In genomic region chr4:98924906-98925178, GRCm38 (mm10) we compare ENCODE assay signal across 8 mouse cellular contexts. TPM values are rescaled to one million over a fixed set of nuclear protein-coding genes. Genes with fewer than 3 reads are reported as not detected.
DNase-seq lines count a peak whose midpoint lies in the region; ATAC-seq and TF ChIP-seq lines count a peak whose summit lies in the region.

No protein-coding gene starts in this region.

- no peaks in the 10 kb centered on the region for H3K9me3 ChIP-seq in liver, embryonic 11.5 days (ENCODE audit: control insufficient read depth, low read length)
- no peaks in the 10 kb centered on the region for H3K9me3 ChIP-seq in stomach, postnatal 0 days (ENCODE audit: control insufficient read depth, low read length)

- H3K4me1 ChIP-seq in cerebellum, adult 2 months (ENCODE audit: control insufficient read depth, insufficient read depth, low read length), result no peaks in the 10 kb centered on the region
- peaks cover 11% of the 10 kb centered on the region; the same call in 1 of the 2 replicates for H3K4me1 ChIP-seq in spleen, adult 2 months (ENCODE audit: control insufficient read depth, insufficient read depth, insufficient read length)
- H3K4me1 ChIP-seq in liver, embryonic 11.5 days (replicated peaks; ENCODE audit: control insufficient read depth, insufficient read depth, low read length), result peaks cover 10% of the 10 kb centered on the region
- H3K4me1 ChIP-seq in stomach, postnatal 0 days (replicated peaks; ENCODE audit: control insufficient read depth, insufficient read depth), result 0 out of 2 replicates have a peak, but pooled peaks cover 2% of the 10 kb centered on the region

- 0% methylated on average over 2 of the region's 2 CpGs for WGBS in cerebellum, adult 2 months
- WGBS in spleen, adult 2 months, result 0% methylated on average over 2 of the region's 2 CpGs
- WGBS in liver, embryonic 11.5 days, result 0% methylated on average over 2 of the region's 2 CpGs
- 0% methylated on average over 2 of the region's 2 CpGs for WGBS in stomach, postnatal 0 days

- H3K9ac ChIP-seq in liver, embryonic 11.5 days (ENCODE audit: low read depth, low read length), result peak overlapping the region; percentile 99
- H3K9ac ChIP-seq in stomach, postnatal 0 days (ENCODE audit: low read length), result peak overlapping the region; percentile 89

- ATAC-seq in liver, embryonic 11.5 days (replicated peaks; ENCODE audit: low FRiP score), result no peak
- ATAC-seq in stomach, postnatal 0 days (ENCODE audit: low FRiP score, low TSS enrichment), result no peak
- no peak for ATAC-seq in cerebellum, adult (ENCODE audit: insufficient number of reproducible peaks, low FRiP score, low TSS enrichment)

- H3K27ac ChIP-seq in cerebellum, adult 2 months (ENCODE audit: insufficient read depth, low read length), result no peak overlapping the region
- no peak overlapping the region for H3K27ac ChIP-seq in spleen, adult 2 months (ENCODE audit: insufficient read depth, low read length)
- H3K27ac ChIP-seq in liver, embryonic 11.5 days (ENCODE audit: low read depth, low read length), result peak overlapping the region; percentile 100; the same call in 1 of the 2 replicates
- H3K27ac ChIP-seq in stomach, postnatal 0 days (replicated peaks), result no peak overlapping the region; the same call in 1 of the 2 replicates

- no peak for TF ChIP-seq CTCF in cerebellum, adult 2 months (IDR thresholded peaks at IDR 0.05; ENCODE audit: borderline replicate concordance, insufficient read depth, low read depth, low read length)
- TF ChIP-seq CTCF in spleen, adult 2 months (IDR thresholded peaks at IDR 0.05; ENCODE audit: extremely low read depth, insufficient read depth, insufficient read length, insufficient replicate concordance), result no peak
- TF ChIP-seq CTCF in stomach, postnatal 0 days (IDR thresholded peaks at IDR 0.05; ENCODE audit: low read depth), result no peak

- peak overlapping the region; percentile 80 for H3K4me2 ChIP-seq in liver, embryonic 11.5 days
- peak overlapping the region; percentile 65 for H3K4me2 ChIP-seq in stomach, postnatal 0 days (replicated peaks; ENCODE audit: low read depth)

- no peaks in the 10 kb centered on the region for H3K27me3 ChIP-seq in cerebellum, adult 2 months (ENCODE audit: control insufficient read depth, insufficient read depth, low read length)
- H3K27me3 ChIP-seq in spleen, adult 2 months (ENCODE audit: control insufficient read depth, insufficient read depth, low read length), result no peaks in the 10 kb centered on the region
- no peaks in the 10 kb centered on the region for H3K27me3 ChIP-seq in liver, embryonic 11.5 days (replicated peaks; ENCODE audit: control insufficient read depth, insufficient read depth, low read length)
- no peaks in the 10 kb centered on the region for H3K27me3 ChIP-seq in stomach, postnatal 0 days (ENCODE audit: control insufficient read depth, insufficient read depth, low read length)

- TF ChIP-seq EP300 in stomach, postnatal 0 days (optimal IDR thresholded peaks at IDR 0.05), result no peak

- no peak for TF ChIP-seq POLR2A in cerebellum, adult 2 months (IDR thresholded peaks at IDR 0.05; ENCODE audit: borderline replicate concordance, insufficient read depth, low read length)
- TF ChIP-seq POLR2A in spleen, adult 2 months (IDR thresholded peaks at IDR 0.05; ENCODE audit: low read depth, low read length), result no peak

- H3K4me3 ChIP-seq in cerebellum, adult 2 months (replicated peaks; ENCODE audit: insufficient read depth, low read depth, low read length), result peak overlapping the region; percentile 95
- peak overlapping the region; percentile 85 for H3K4me3 ChIP-seq in spleen, adult 2 months (ENCODE audit: extremely low read depth, insufficient read depth, insufficient read length)
- peak overlapping the region; percentile 99 for H3K4me3 ChIP-seq in liver, embryonic 11.5 days (ENCODE audit: low read depth, low read length)
- peak overlapping the region; percentile 89 for H3K4me3 ChIP-seq in stomach, postnatal 0 days (ENCODE audit: low read depth, low read length)

- H3K36me3 ChIP-seq in spleen, adult 2 months (ENCODE audit: control insufficient read depth, insufficient read depth, low read length), result 0 out of 2 replicates have a peak, but pooled peaks cover 1% of the 10 kb centered on the region
- H3K36me3 ChIP-seq in liver, embryonic 11.5 days (ENCODE audit: control insufficient read depth, insufficient read depth, low read length), result peaks cover 2% of the 10 kb centered on the region; the same call in 1 of the 2 replicates
- H3K36me3 ChIP-seq in stomach, postnatal 0 days (ENCODE audit: control insufficient read depth, insufficient read depth, low read length), result no peaks in the 10 kb centered on the region

- no peak for DNase-seq in cerebellum, adult 2 months
- DNase-seq in cerebellum, adult 18-20 months, result no peak
- no peak for DNase-seq in spleen, adult 2 months (ENCODE audit: low read depth in 1 of 2, low spot score in 2 of 2)
- no peak for DNase-seq in spleen, postnatal 4 days (ENCODE audit: low spot score in 2 of 2)
- DNase-seq in liver, embryonic 11.5 days (ENCODE audit: low spot score), result no peak
- no peak for DNase-seq in stomach, postnatal 0 days (ENCODE audit: low spot score)
- DNase-seq in adrenal gland, postnatal 10 days, result no peak

RNA-seq across cellular contexts. Expression of gene Usp1, which starts 1.2 kb away (rescaled TPM):
- 21.1 and 21.3 TPM in 2 replicates for polyA plus RNA-seq in cerebellum, adult 2 months (2012; rRNA removed)
- polyA plus RNA-seq in spleen, adult 2 months (2012; rRNA removed), result 114 and 263 TPM in 2 replicates
- polyA plus RNA-seq in liver, embryonic 11.5 days (2014; fragmentation: Nextera tagmentation; extraction: Ambion mirVana), result 109 and 122 TPM in 2 replicates
- 28.6 and 41.9 TPM in 2 replicates for polyA plus RNA-seq in stomach, postnatal 0 days (2015; fragmentation: Nextera tagmentation; extraction: Ambion mirVana)
- 10 to 100 TPM; 37.8 to 42.9 TPM for total RNA-seq in adrenal gland, postnatal 10 days (2021)
